Mouse (Mus musculus): ENCODE results near the gene Ifrd2. TPM values are rescaled to one million over a fixed set of nuclear protein-coding genes. Genes with fewer than 3 reads are reported as not detected.
"Not testable (repeated sequence)": the region's sequence is repeated elsewhere in the genome, so short reads cannot be mapped to it uniquely, and the experiment has no call there.

The Ifrd2 gene
- total and polyA plus RNA-seq, 3 experiments, result 76.0 to 183 (median 156) TPM

GRCm38 (mm10) chr9:107554319-107554825, 33.1 kb upstream of the Ifrd2 start:
- Histone ChIP-seq H3K36me3 (replicated peaks) (peaks cover 45% of the 10 kb centered on the region), H3K4me3 (ENCODE audit: low read depth, low read length) (peak overlapping the region; percentile 82), H3K9me3 (replicated peaks) (no peaks in the 10 kb centered on the region), H3K4me1 (ENCODE audit: insufficient read depth, low read depth, low read length) (peaks cover 61% of the 10 kb centered on the region), H3K27me3 (ENCODE audit: insufficient read depth, low read length) (peaks cover 5% of the 10 kb centered on the region; the same call in 1 of the 2 replicates)
- peak; percentile 94 for ATAC-seq (ENCODE audit: extremely low read depth, insufficient number of reproducible peaks, low FRiP score, poor library complexity, severe bottlenecking)
- DNase-seq (ENCODE audit: low spot score), result peak; percentile 98
- TF ChIP-seq GATA2 (IDR thresholded peaks at IDR 0.05; ENCODE audit: borderline replicate concordance, low read depth, low read length) (no peak), TAL1 (conservative IDR thresholded peaks at IDR 0.05; ENCODE audit: low read depth, low read length) (no peak), GATA1 (IDR thresholded peaks at IDR 0.05; ENCODE audit: borderline replicate concordance, low read length) (no peak), CTCF (IDR thresholded peaks at IDR 0.05; ENCODE audit: low read depth, low read length) (no peak), POLR2AphosphoS5 (IDR thresholded peaks at IDR 0.05; ENCODE audit: insufficient replicate concordance, low read depth, low read length) (no peak)

- H3K4me1 ChIP-seq (ENCODE audit: insufficient read depth, low read depth, low read length), result peaks cover 60% of the 10 kb centered on the region
- peaks cover 52% of the 10 kb centered on the region for H3K36me3 ChIP-seq (replicated peaks)
- no peak for ATAC-seq (ENCODE audit: extremely low read depth, insufficient number of reproducible peaks, low FRiP score, poor library complexity, severe bottlenecking)
These were observed 32.4 kb upstream of the Ifrd2 start for GRCm38 (mm10) chr9:107555031-107555457.

GRCm38 (mm10) chr9:107555701-107556100, 31.7 kb upstream of the Ifrd2 start:
- peaks cover 54% of the 10 kb centered on the region for H3K4me1 ChIP-seq (ENCODE audit: insufficient read depth, low read depth, low read length)
- peaks cover 5% of the 10 kb centered on the region; the same call in 1 of the 2 replicates for H3K27me3 ChIP-seq (ENCODE audit: insufficient read depth, low read length)
- H3K36me3 ChIP-seq (replicated peaks), result peaks cover 55% of the 10 kb centered on the region
- H3K4me3 ChIP-seq (ENCODE audit: low read depth, low read length), result peak overlapping the region; percentile 82
- no peaks in the 10 kb centered on the region for H3K9me3 ChIP-seq (replicated peaks)
- ATAC-seq (ENCODE audit: extremely low read depth, insufficient number of reproducible peaks, low FRiP score, poor library complexity, severe bottlenecking) (no peak), DNase-seq (ENCODE audit: low spot score) (no peak)
- TF ChIP-seq POLR2AphosphoS5 (IDR thresholded peaks at IDR 0.05; ENCODE audit: insufficient replicate concordance, low read depth, low read length) (no peak), CTCF (IDR thresholded peaks at IDR 0.05; ENCODE audit: low read depth, low read length) (no peak), GATA2 (IDR thresholded peaks at IDR 0.05; ENCODE audit: borderline replicate concordance, low read depth, low read length) (no peak)

More at GRCm38 (mm10) chr9:107555031-107555457, 32.4 kb upstream of the Ifrd2 start:
- Histone ChIP-seq H3K27me3 (ENCODE audit: insufficient read depth, low read length) (peaks cover 5% of the 10 kb centered on the region; the same call in 1 of the 2 replicates), H3K4me3 (ENCODE audit: low read depth, low read length) (peak overlapping the region; percentile 82), H3K9me3 (replicated peaks) (no peaks in the 10 kb centered on the region)
- DNase-seq (ENCODE audit: low spot score), result peak; percentile 65
- TF ChIP-seq POLR2AphosphoS5 (IDR thresholded peaks at IDR 0.05; ENCODE audit: insufficient replicate concordance, low read depth, low read length) (no peak), CTCF (IDR thresholded peaks at IDR 0.05; ENCODE audit: low read depth, low read length) (no peak), GATA1 (IDR thresholded peaks at IDR 0.05; ENCODE audit: borderline replicate concordance, low read length) (no peak), GATA2 (IDR thresholded peaks at IDR 0.05; ENCODE audit: borderline replicate concordance, low read depth, low read length) (no peak), TAL1 (conservative IDR thresholded peaks at IDR 0.05; ENCODE audit: low read depth, low read length) (no peak)

GRCm38 (mm10) chr9:107556346-107556745, 31.1 kb upstream of the Ifrd2 start:
- Histone ChIP-seq H3K4me3 (ENCODE audit: low read depth, low read length) (peak overlapping the region; percentile 82; the same call in 1 of the 2 replicates), H3K36me3 (replicated peaks) (peaks cover 59% of the 10 kb centered on the region), H3K4me1 (ENCODE audit: insufficient read depth, low read depth, low read length) (peaks cover 51% of the 10 kb centered on the region), H3K9me3 (replicated peaks) (no peaks in the 10 kb centered on the region), H3K27me3 (ENCODE audit: insufficient read depth, low read length) (0 out of 2 replicates have a peak, but pooled peaks cover 2% of the 10 kb centered on the region)
- no peak for ATAC-seq (ENCODE audit: extremely low read depth, insufficient number of reproducible peaks, low FRiP score, poor library complexity, severe bottlenecking)
- TF ChIP-seq CTCF (IDR thresholded peaks at IDR 0.05; ENCODE audit: low read depth, low read length) (no peak), GATA2 (IDR thresholded peaks at IDR 0.05; ENCODE audit: borderline replicate concordance, low read depth, low read length) (no peak), POLR2AphosphoS5 (IDR thresholded peaks at IDR 0.05; ENCODE audit: insufficient replicate concordance, low read depth, low read length) (no peak), TAL1 (conservative IDR thresholded peaks at IDR 0.05; ENCODE audit: low read depth, low read length) (no peak), GATA1 (IDR thresholded peaks at IDR 0.05; ENCODE audit: borderline replicate concordance, low read length) (no peak)
- DNase-seq (ENCODE audit: low spot score), result no peak

GRCm38 (mm10) chr9:107563029-107563581, 24.3 kb upstream of the Ifrd2 start, which contains the start of gene Tusc2:
Tusc2 (plus strand) TSS chr9:107563255.
- Histone ChIP-seq H3K4me3 (ENCODE audit: low read depth, low read length) (peak within 1 kb of the TSS; percentile 81), H3K4me1 (ENCODE audit: insufficient read depth, low read depth, low read length) (peaks cover 61% of the 10 kb centered on the region), H3K27me3 (ENCODE audit: insufficient read depth, low read length) (no peaks in the 10 kb centered on the region), H3K9me3 (replicated peaks) (no peaks in the 10 kb centered on the region), H3K36me3 (replicated peaks) (peaks cover 83% of the 10 kb centered on the region)
- TF ChIP-seq POLR2AphosphoS5 (IDR thresholded peaks at IDR 0.05; ENCODE audit: insufficient replicate concordance, low read depth, low read length) (0 out of 2 replicates have a peak, but pooled peaks have one; percentile 57), TAL1 (conservative IDR thresholded peaks at IDR 0.05; ENCODE audit: low read depth, low read length) (no peak)
- peak; percentile 97 for DNase-seq (ENCODE audit: low spot score)
- peak; percentile 97 for ATAC-seq (ENCODE audit: extremely low read depth, insufficient number of reproducible peaks, low FRiP score, poor library complexity, severe bottlenecking)

- ATAC-seq (ENCODE audit: extremely low read depth, insufficient number of reproducible peaks, low FRiP score, poor library complexity, severe bottlenecking); H3K27me3 ChIP-seq (ENCODE audit: insufficient read depth, low read length); H3K4me3 ChIP-seq (ENCODE audit: low read depth, low read length); H3K9me3 ChIP-seq (replicated peaks); DNase-seq (ENCODE audit: low spot score): not testable (repeated sequence)
- Histone ChIP-seq H3K36me3 (replicated peaks) (peaks cover 66% of the 10 kb centered on the region), H3K4me1 (ENCODE audit: insufficient read depth, low read depth, low read length) (peaks cover 83% of the 10 kb centered on the region)
These were observed 21.9 kb upstream of the Ifrd2 start for GRCm38 (mm10) chr9:107565556-107565955.

Data from G1E (cell line).